Mouse (Mus musculus) layer of hippocampus, adult 11-12 months (tissue): ENCODE measurements around the gene Olfr455.
A peak's percentile ranks its signal among the peaks of the same experiment; 100 is the strongest.

Experiments used
- DNase-seq: peaks from one replicate; pipeline ENCODE4 v3.0.0; 2022; ENCODE audit warnings: low spot score

The Olfr455 gene

GRCm38 (mm10) chr6:42547461-42547860 is at the start of gene Olfr455:
Olfr455 (minus strand) TSS chr6:42547587.
- DNase-seq = no peak

- DNase-seq = no peak
Measured at GRCm38 (mm10) chr6:42593138-42593882, 45.9 kb upstream of the Olfr455 start.

GRCm38 (mm10) chr6:42586569-42586968 is 39.2 kb upstream of the Olfr455 start:
- DNase-seq = no peak

GRCm38 (mm10) chr6:42583488-42583872 is 36.1 kb upstream of the Olfr455 start:
- DNase-seq = peak; percentile 34

GRCm38 (mm10) chr6:42582741-42583487 is 35.5 kb upstream of the Olfr455 start:
- DNase-seq = no peak

GRCm38 (mm10) chr6:42578678-42579077 is 31.3 kb upstream of the Olfr455 start:
- DNase-seq = no peak

GRCm38 (mm10) chr6:42577433-42577832 is 30.0 kb upstream of the Olfr455 start:
- no peak for DNase-seq

GRCm38 (mm10) chr6:42568205-42568604 is 20.8 kb upstream of the Olfr455 start:
- DNase-seq = no peak

- no peak for DNase-seq
Measured at GRCm38 (mm10) chr6:42566076-42566598, 18.8 kb upstream of the Olfr455 start.

- no peak for DNase-seq
Measured at GRCm38 (mm10) chr6:42562280-42562679, 14.9 kb upstream of the Olfr455 start.

- DNase-seq = no peak
Measured at GRCm38 (mm10) chr6:42560885-42561284, 13.5 kb upstream of the Olfr455 start.

- no peak for DNase-seq
Measured at GRCm38 (mm10) chr6:42558641-42559040, 11.3 kb upstream of the Olfr455 start.

- no peak for DNase-seq
Measured at GRCm38 (mm10) chr6:42546180-42546579, 1.2 kb downstream of the Olfr455 start.

- DNase-seq = peak; percentile 2
Measured at GRCm38 (mm10) chr6:42545451-42545885, 1.9 kb downstream of the Olfr455 start.

- no peak for DNase-seq
Measured at GRCm38 (mm10) chr6:42544846-42545245, 2.5 kb downstream of the Olfr455 start.

- peak; percentile 4 for DNase-seq
Measured at GRCm38 (mm10) chr6:42542036-42543031, 5.1 kb downstream of the Olfr455 start.

- no peak for DNase-seq
Measured at GRCm38 (mm10) chr6:42540681-42541080, 6.7 kb downstream of the Olfr455 start.

GRCm38 (mm10) chr6:42539711-42540110 is 7.7 kb downstream of the Olfr455 start:
- no peak for DNase-seq

- no peak for DNase-seq
Measured at GRCm38 (mm10) chr6:42513461-42513860, 33.9 kb downstream of the Olfr455 start.

GRCm38 (mm10) chr6:42509311-42509710 is 38.1 kb downstream of the Olfr455 start:
- DNase-seq = no peak

GRCm38 (mm10) chr6:42503478-42503877 is 43.9 kb downstream of the Olfr455 start:
- peak; percentile 6 for DNase-seq

- DNase-seq = no peak
Measured at GRCm38 (mm10) chr6:42489731-42490130, 57.7 kb downstream of the Olfr455 start.
